Mouse (Mus musculus): Measurements from ENCODE around the gene Diaph2.
"Not testable (repeated sequence)": the region's sequence is repeated elsewhere in the genome, so short reads cannot be mapped to it uniquely, and the experiment has no call there.

Diaph2 gene

GRCm38 (mm10) chrX:130279144-130279543 lies 529.6 kb downstream of the Diaph2 start:
- no peak for DNase-seq (ENCODE audit: low spot score in 2 of 2)

GRCm38 (mm10) chrX:130281484-130281883 lies 531.9 kb downstream of the Diaph2 start:
- DNase-seq (ENCODE audit: low spot score in 2 of 2), result no peak

DNA sequence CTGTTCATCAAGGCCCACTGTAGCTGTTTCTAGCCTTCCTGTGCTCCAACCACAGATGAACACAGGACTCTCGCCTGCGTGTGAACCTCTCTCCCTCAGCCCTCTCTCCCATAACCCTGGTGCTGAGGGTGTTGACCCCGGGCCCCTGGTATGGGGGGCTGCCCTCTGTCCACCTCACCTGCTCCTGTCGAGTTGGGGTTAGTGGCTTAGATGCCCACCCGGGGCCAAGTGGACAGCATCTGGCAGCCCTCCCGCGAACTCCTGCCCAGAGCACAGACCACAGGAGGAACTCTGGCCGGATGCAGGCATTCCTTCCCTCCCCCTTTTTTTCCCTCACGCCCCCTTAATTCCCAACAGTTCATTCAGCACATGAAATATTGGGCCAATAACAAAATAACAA lies 537.5 kb downstream of the Diaph2 start:
- DNase-seq (ENCODE audit: low spot score in 2 of 2), result no peak

GRCm38 (mm10) chrX:130289775-130290174 lies 540.2 kb downstream of the Diaph2 start:
- DNase-seq (ENCODE audit: low spot score in 2 of 2), result no peak

- DNase-seq (ENCODE audit: low spot score in 2 of 2), result no peak
Measured at GRCm38 (mm10) chrX:130350808-130351435, 601.4 kb downstream of the Diaph2 start.

DNA sequence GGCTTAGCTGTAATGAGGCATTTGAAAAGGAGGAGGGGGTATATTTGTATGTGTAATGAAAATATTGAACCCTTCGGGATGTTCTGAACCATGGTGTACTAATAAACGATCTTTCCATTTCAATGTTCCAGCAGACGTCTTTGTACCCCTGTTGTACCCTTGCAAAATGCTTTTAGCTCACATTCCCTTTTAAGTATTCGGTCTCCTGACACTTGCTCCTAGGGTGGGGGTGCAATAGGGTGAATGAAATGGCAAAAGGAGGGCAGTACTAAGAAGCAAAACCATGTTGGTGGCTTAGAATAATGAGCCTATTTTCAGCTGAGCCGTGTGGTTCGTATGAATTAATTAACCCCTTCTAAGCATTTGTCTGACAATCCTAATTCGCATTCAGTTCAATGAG lies 601.9 kb downstream of the Diaph2 start:
- no peak for DNase-seq (ENCODE audit: low spot score in 2 of 2)

DNA sequence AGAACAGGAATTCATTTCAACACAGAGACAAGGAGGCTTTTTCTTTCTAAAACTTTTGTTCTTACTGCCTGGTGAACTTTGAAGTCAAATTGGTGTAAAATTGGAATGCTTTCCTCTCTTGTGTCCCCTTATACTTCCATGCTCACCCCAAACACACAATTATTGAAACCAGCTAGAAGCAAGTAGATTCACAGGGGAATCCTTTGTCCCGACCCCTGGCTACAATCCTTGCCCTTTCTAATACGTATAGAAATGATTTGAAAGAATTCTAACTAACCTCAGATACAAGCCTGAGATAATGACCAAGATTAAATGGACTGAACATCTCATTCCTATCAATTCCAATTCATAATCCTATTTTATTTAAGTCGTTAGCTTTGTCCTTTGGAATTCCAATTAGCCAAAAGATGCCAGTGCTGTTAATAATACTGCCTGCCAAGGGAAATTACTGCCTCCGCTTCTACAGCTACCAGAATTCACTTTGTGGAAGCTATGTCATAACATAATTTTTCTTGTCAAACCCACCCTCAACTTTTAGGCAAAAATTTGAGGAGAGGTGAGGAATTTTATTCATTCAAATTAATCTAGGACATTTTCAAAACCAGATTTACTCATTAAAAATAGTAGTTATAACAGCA lies 644.1 kb downstream of the Diaph2 start:
- no peak for DNase-seq (ENCODE audit: low spot score in 2 of 2)

- DNase-seq (ENCODE audit: low spot score in 2 of 2), result no peak
Measured at GRCm38 (mm10) chrX:130403214-130403613, 653.7 kb downstream of the Diaph2 start.

GRCm38 (mm10) chrX:130407471-130407870 lies 657.9 kb downstream of the Diaph2 start:
- DNase-seq (ENCODE audit: low spot score in 2 of 2), result not testable (repeated sequence)

- no peak for DNase-seq (ENCODE audit: low spot score in 2 of 2)
Measured at GRCm38 (mm10) chrX:130408985-130409384, 659.4 kb downstream of the Diaph2 start.

DNA sequence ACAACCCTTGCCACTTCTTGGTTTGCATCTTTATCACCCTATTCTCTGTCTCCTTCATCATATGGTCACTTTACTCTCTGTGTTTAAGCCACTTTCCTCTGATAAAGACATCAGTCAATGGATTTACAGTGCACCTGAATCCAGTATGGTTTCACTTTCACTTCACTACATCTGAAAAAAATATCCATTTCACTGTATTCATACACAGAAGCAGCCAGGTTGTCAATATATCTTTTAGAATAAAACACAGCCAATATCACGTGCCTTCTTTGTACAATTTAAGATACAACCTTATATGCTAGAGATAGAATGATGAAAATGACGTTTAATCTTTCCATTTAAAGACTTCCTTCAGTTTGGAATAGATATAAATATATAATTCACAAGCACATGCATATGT lies 673.6 kb downstream of the Diaph2 start:
- DNase-seq (ENCODE audit: low spot score in 2 of 2), result no peak

DNA sequence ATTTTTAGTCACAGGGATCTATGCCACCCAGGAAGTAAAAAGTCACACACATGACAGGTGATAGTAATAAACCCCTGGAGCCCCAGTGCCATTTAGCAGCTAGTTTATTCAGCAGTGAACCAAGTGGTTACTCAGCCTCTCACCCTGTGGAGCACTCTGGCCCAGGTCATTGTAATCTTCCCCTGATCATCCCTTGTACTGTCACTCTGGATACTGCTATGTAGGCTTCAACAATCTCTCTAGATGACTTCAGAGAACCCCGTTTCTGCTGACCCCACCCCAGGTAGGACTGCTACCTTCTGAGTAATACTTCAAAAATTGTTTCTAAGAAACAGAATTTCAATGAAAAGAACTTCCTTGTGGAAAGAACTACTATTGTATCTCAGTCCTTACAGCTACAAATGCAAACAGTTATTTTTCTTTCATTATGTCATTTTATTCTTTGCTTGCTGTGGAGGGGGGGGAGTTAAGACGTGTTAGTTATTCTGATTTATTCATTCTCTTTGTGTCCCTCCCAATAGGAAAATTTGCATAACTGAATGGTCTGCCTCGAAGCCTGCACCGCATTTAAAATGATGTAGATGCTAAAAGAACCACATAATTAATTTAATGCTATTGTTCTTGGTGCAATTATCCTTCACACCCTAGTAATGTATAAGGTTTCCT lies 702.4 kb downstream of the Diaph2 start:
- DNase-seq (ENCODE audit: low spot score in 2 of 2), result no peak

DNA sequence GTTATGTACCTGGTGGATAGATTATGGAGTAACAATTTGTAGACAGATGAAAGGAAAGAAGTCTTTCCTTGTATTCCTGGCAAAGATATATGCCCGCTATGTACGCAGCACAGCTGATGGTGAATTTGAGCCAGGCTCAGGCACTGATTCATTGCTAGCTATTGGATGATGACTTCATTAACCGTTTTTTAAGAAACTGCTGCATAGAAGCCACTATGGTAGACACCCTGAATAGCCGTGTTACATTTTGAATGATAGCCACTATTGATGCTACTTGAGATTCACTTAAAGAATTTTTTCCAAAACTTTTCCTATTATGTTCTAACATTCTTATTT lies 702.9 kb downstream of the Diaph2 start:
- no peak for DNase-seq (ENCODE audit: low spot score in 2 of 2)

GRCm38 (mm10) chrX:130473133-130473532 lies 723.6 kb downstream of the Diaph2 start:
- no peak for DNase-seq (ENCODE audit: low spot score in 2 of 2)

- no peak for DNase-seq (ENCODE audit: low spot score in 2 of 2)
Measured at GRCm38 (mm10) chrX:130480877-130481276, 731.3 kb downstream of the Diaph2 start.

DNA sequence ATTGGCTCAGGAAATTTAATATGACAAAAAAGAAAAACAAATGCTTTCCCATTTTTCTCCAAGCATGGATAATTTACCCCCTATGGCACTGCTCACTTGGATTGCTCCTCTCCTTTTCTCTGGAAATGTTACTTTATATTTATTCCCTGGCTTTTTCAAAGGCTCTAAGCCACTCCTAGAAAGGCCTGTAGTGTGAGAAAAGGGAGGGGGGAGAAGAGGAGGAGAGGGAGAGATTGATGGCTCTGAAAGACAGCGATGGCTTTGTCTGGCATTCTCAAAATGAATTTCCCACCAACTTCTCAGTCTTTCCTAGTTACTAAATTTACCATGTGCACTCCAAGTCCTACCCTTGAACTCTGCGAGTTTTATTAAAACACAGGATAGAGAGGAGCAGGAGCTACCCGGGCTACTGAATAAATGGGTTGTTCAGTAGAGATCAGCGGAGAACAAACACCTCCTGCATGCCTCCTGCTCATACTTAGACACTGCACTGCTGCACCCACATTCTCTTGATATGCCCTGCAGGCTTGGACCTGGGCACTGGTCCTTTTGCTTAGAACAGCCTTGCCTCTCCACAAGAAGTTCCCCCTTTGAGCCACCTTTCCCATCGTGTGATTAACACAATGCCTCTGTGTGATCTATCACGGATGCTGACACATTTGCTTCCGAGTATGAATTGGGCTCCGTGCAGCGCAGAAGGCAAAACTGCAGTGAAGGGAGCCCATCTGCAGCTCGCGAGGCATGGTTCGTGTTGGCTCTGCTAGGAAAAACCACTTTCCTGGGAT lies 753.3 kb downstream of the Diaph2 start:
- peak in 1 of 2 experiments; percentile 6 for DNase-seq (ENCODE audit: low spot score in 2 of 2)

DNA sequence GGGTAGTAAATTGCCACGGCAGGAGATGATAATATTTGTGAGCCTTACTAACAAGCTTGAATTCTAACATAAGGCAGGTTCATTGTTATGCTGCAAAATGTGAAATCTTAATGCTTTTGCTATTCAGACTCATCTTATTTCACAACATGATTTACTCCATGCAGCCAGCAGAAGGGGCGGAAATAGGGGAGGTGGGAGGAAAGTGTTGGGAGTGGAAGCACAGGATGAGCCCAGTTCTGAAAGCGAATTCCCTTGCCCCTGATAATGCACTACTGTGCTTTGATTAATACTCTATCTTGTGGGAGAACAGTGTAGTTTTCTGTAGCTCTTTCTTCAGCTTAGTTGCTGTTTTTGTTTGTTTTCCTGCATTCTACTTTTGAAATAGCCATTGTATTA lies 753.9 kb downstream of the Diaph2 start:
- no peak for DNase-seq (ENCODE audit: low spot score in 2 of 2)

- no peak for DNase-seq (ENCODE audit: low spot score in 2 of 2)
Measured at GRCm38 (mm10) chrX:130505626-130506025, 756.1 kb downstream of the Diaph2 start.

All from frontal cortex, postnatal 10 days (tissue).